Mouse (Mus musculus) lung, postnatal 0 days (tissue): ENCODE measurements around the gene Poldip2. TPM values are rescaled to one million over a fixed set of nuclear protein-coding genes. Genes with fewer than 3 reads are reported as not detected.

ENCODE experiments used
- ATAC-seq: fragments of 200-750 bp; cut with Nextera tagmentation; 2 replicates; pipeline ENCODE4 v1.8.0; 2017; ENCODE audit warnings: moderate library complexity
- DNase-seq: peaks from one replicate; pipeline ENCODE4 v3.0.0-alpha.2; 2016; ENCODE audit warnings: low spot score
- H3K27ac ChIP-seq: fragments of 300-500 bp; sonication (generic); 2 replicates; pipeline ENCODE4 v1.5.1; 2014; ENCODE audit warnings: antibody characterized with exemption, mild to moderate bottlenecking, low read length, mixed read lengths
- H3K27me3 ChIP-seq: fragments of 300-500 bp; sonication (generic); replicated peaks from 2 replicates; pipeline ENCODE4 v1.6.1; 2014; ENCODE audit warnings: low read length, mixed read lengths; ENCODE audit not compliant: insufficient read depth
- H3K36me3 ChIP-seq: fragments of 300-500 bp; sonication (generic); 2 replicates; pipeline ENCODE4 v1.6.1; 2014; ENCODE audit warnings: low read length, mixed read lengths; ENCODE audit not compliant: insufficient read depth
- H3K4me1 ChIP-seq: fragments of 300-500 bp; sonication (generic); 2 replicates; pipeline ENCODE4 v1.6.1; 2014; ENCODE audit warnings: antibody characterized with exemption, low read depth, low read length, mixed read lengths; ENCODE audit not compliant: insufficient read depth
- H3K4me2 ChIP-seq: fragments of 300-500 bp; sonication (generic); replicated peaks from 2 replicates; pipeline ENCODE4 v1.6.1; 2014; ENCODE audit warnings: low read depth, mild to moderate bottlenecking, low read length, moderate library complexity, mixed read lengths
- H3K4me3 ChIP-seq: fragments of 300-500 bp; sonication (generic); 2 replicates; pipeline ENCODE4 v1.5.1; 2014; ENCODE audit warnings: low read depth, low read length
- H3K9ac ChIP-seq: fragments of 300-500 bp; sonication (generic); replicated peaks from 2 replicates; pipeline ENCODE4 v1.6.1; 2014; ENCODE audit warnings: low read depth, mild to moderate bottlenecking
- H3K9me3 ChIP-seq: fragments of 300-500 bp; sonication (generic); 2 replicates; pipeline ENCODE4 v1.6.1; 2016; ENCODE audit warnings: low read length, mixed read lengths
- CTCF ChIP-seq: IDR thresholded peaks from 2 replicates; pipeline ENCODE4 v1.5.1; 2016; ENCODE audit warnings: antibody characterized with exemption, mild to moderate bottlenecking
- EP300 ChIP-seq: IDR thresholded peaks from 2 replicates; pipeline ENCODE4 v1.6.1; 2016; ENCODE audit warnings: antibody characterized with exemption, mild to moderate bottlenecking, control low read depth
- WGBS: fragments of 180-500 bp; shearing (Covaris S2); extraction: QIAGEN DNeasy Blood & Tissue Kit; methylation state at CpG from one replicate; pipeline ENCODE4 v1.1.7; 2014; 5-methylcytosine and 5-hydroxymethylcytosine counted together
- polyA plus RNA-seq: library from polyadenylated mRNA; unstranded; fragments of >200 nt; fragmentation: Nextera tagmentation; extraction: Ambion mirVana; gene quantifications from 2 replicates; pipeline ENCODE4 v1.2.1, GENCODE M21; 2015

Gene Poldip2
- polyA plus RNA-seq = 105 and 111 TPM in 2 replicates

DNA sequence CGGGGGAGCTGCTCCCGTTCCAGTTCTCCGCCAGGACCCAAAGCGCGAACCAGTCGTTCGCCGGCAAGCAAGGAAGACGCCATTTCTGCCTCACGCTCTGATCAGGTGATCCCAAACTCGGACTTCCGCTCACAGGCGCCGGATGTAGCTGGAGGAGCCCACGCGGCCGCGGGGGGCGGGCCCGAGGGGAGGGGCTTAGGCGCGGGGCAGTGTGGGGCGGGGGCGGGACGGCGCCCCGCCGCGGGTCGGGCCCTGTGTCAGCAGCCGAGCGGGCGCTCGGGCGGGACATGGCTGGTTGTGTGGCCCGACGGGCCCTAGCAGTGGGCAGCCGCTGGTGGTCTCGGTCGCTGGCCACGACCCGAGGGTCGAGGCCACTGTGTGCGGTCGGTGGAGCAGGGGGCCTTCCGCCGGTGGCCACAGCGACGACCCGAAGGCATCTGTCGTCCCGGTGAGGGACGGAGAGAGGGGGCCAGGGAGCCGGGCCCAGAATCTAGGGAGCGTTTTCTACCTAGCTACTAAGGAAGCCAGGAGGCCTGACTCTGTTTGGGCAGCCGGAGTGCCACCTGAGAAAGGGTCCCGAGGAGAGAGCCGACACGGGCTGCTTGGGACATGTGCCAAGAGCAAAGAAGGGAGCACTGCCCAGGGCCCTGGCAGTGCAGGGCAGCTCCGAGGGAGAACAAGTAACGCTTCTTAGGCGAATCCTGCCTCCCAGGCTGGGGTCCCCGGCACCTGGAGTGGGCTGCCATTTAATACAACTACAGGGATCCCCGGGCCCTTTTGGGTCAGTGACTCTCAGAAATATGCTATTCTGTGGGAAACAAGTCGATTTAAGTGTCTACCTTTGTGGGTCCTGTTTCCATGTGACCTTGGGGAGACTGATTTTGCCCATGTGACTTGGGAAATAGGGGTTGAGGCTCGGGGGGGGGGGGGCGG, at the start of gene Poldip2, which contains the start of gene Tmem199:
Poldip2 (plus strand) TSS at position 169 of the 933 bp plus-strand sequence.
Tmem199 (minus strand) TSS at position 148 of the 933 bp plus-strand sequence.
- Histone ChIP-seq H3K4me3 (peak within 1 kb of the TSS; percentile 77), H3K9me3 (no peaks in the 10 kb centered on the region), H3K27ac (peak within 1 kb of the TSS; percentile 88), H3K27me3 (no peaks in the 10 kb centered on the region), H3K9ac (peak within 1 kb of the TSS; percentile 94), H3K4me1 (peaks cover 3% of the 10 kb centered on the region; the same call in 1 of the 2 replicates), H3K36me3 (peaks cover 29% of the 10 kb centered on the region), H3K4me2 (peak within 1 kb of the TSS; percentile 89)
- TF ChIP-seq EP300 (no peak), CTCF (no peak)
- ATAC-seq = peak; percentile 99
- under 1% methylated on average over 43 of the region's 67 CpGs for WGBS
- peak; percentile 96 for DNase-seq

DNA sequence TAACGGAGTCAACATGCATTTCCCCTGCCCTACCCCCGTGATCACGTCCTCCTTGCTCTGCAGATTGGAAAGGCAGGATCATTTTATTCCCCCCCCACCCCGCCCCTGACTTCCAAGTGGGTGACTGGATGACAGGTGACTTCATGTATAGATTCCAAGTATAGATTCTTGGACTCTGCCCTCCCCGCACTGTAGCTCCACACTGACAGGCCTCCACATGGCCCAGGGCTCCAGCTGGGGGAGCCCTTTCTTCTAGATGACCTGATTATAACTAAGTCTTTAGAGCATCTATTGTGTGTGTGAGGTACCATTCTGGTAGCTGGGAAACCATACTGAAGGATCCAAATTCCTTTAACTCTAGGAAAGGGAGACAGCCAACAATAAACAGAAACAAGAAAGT, 49.3 kb upstream of the Poldip2 start:
- DNase-seq (no peak), ATAC-seq (no peak)
- 75% methylated on average over 5 of the region's 5 CpGs for WGBS
- no peak overlapping the region for H3K27ac ChIP-seq
- peaks cover 4% of the 10 kb centered on the region; the same call in 1 of the 2 replicates for H3K9me3 ChIP-seq
- H3K9ac ChIP-seq = no peak overlapping the region
- no peaks in the 10 kb centered on the region for H3K36me3 ChIP-seq
- H3K4me1 ChIP-seq = peaks cover 5% of the 10 kb centered on the region; the same call in 1 of the 2 replicates
- H3K4me2 ChIP-seq = no peak overlapping the region
- H3K4me3 ChIP-seq = no peak overlapping the region
- no peaks in the 10 kb centered on the region for H3K27me3 ChIP-seq
- no peak for TF ChIP-seq EP300

DNA sequence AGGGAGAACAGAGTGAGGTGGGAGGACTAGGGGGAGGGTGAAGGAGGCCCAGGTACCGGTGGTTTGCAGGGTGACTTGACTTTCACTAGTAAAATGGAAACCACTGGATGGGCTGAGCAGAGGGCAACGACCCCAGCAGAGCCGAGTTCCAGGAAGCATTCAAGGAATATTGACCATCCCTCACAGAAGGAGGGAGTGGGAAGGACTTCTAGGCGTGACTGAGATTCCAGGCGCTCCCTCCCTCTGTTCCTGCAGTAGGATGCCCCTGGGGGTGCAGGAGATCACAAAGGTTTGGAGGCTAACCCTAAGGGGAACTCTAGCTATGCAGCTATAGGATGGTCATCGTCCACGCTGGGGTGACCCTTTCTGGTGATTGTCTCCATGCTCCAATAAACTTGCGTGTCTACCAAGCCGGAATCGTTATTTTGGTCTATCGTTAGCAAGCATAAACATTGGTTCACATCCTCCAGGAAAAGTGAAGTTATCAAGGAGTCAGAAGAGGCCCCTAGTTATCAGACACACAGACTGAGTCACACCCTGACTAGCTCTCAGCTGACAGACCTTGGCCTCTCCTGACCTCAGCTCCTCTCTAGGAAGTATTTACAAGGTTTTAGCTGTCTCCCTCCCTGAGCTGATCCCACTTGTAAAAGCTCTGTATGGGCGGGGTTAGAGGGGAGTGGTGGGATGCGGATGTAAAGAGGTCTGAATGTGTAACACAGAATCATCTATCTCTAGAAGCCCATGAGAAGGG, 48.5 kb upstream of the Poldip2 start:
- Histone ChIP-seq H3K4me1 (peaks cover 5% of the 10 kb centered on the region; the same call in 1 of the 2 replicates), H3K27me3 (no peaks in the 10 kb centered on the region), H3K36me3 (no peaks in the 10 kb centered on the region), H3K4me3 (no peak overlapping the region), H3K9me3 (peaks cover 4% of the 10 kb centered on the region; the same call in 1 of the 2 replicates), H3K9ac (no peak overlapping the region), H3K4me2 (no peak overlapping the region), H3K27ac (no peak overlapping the region)
- ATAC-seq = no peak
- 49% methylated on average over 13 of the region's 13 CpGs for WGBS
- no peak for DNase-seq
- TF ChIP-seq EP300 (no peak), CTCF (no peak)

DNA sequence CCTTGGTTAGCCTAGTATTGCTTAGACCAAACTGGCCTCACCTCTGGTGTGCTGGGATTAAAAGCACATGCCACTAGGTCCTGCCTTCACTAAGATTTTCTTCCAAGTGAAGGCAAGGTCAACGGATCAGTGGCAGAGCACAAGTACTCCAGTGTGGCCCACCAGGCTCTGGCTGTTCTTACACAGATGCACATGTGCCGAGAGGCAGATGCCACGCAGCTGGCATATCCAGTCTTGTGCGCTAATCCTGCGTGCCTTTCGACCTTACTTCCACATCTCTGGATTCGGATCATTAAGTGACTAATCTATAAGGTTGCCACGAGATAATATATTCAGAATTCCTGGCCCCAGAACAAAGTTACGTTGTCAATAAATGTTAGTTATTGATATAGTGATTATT, 46.9 kb upstream of the Poldip2 start:
- no peak for ATAC-seq
- H3K4me3 ChIP-seq = peak overlapping the region; percentile 65
- peak overlapping the region; percentile 94 for H3K4me2 ChIP-seq
- H3K36me3 ChIP-seq = no peaks in the 10 kb centered on the region
- H3K9ac ChIP-seq = 0 out of 2 replicates have a peak overlapping the region, but pooled peaks have one; percentile 30
- peaks cover 5% of the 10 kb centered on the region; the same call in 1 of the 2 replicates for H3K4me1 ChIP-seq
- no peaks in the 10 kb centered on the region for H3K27me3 ChIP-seq
- WGBS = 29% methylated on average over 9 of the region's 9 CpGs
- no peak for DNase-seq
- TF ChIP-seq EP300 (no peak), CTCF (no peak)
- no peak overlapping the region for H3K27ac ChIP-seq
- H3K9me3 ChIP-seq = peaks cover 4% of the 10 kb centered on the region; the same call in 1 of the 2 replicates

DNA sequence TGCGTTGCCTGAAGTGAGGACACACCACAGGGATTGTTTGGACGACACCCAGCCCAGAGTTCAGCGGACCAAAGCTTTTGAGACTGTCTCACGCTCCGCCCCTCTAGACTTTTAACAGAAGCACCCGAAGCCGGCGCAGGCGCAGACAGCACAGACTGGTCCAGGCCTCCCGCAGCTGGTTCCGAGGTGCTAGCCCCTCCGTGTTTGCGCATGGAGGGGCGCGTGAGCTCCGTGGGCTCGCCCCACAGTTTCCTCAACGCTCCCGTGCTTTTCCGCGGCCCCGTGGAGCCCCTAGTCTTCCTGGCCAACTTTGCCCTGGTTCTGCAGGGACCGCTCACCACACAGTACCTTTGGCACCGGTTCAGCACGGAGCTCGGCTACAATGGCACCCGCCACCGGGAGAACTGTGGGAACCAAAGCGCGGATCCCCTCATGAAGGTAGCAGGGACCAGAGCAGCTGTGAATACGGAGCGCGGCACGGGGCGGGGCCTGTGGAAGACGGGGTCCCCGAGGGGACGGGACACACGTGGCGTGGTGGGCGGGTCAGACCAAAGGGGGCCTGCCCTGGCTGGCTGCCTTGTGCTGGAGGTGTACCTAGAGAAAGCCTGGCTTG, 46.3 kb upstream of the Poldip2 start, which contains the start of gene Slc46a1:
Slc46a1 (plus strand) TSS at position 130 of the 613 bp plus-strand sequence.
- TF ChIP-seq CTCF (no peak), EP300 (no peak)
- 1% methylated on average over 39 of the region's 41 CpGs for WGBS
- no peaks in the 10 kb centered on the region for H3K36me3 ChIP-seq
- peak within 1 kb of the TSS; percentile 65 for H3K4me3 ChIP-seq
- H3K4me2 ChIP-seq = peak within 1 kb of the TSS; percentile 94
- ATAC-seq (peak; percentile 93), DNase-seq (peak; percentile 92)
- H3K4me1 ChIP-seq = peaks cover 5% of the 10 kb centered on the region; the same call in 1 of the 2 replicates
- H3K27ac ChIP-seq = peak within 1 kb of the TSS; percentile 54
- H3K9ac ChIP-seq = peak within 1 kb of the TSS; percentile 30
- peaks cover 4% of the 10 kb centered on the region; the same call in 1 of the 2 replicates for H3K9me3 ChIP-seq
- H3K27me3 ChIP-seq = no peaks in the 10 kb centered on the region
